Mouse (Mus musculus): ENCODE measurements around the gene Retreg3. TPM values are rescaled to one million over a fixed set of nuclear protein-coding genes. Genes with fewer than 3 reads are reported as not detected.
A peak's percentile ranks its signal among the peaks of the same experiment; 100 is the strongest.
"Not testable (repeated sequence)": the region's sequence is repeated elsewhere in the genome, so short reads cannot be mapped to it uniquely, and the experiment has no call there.

Retreg3 gene
- polyA plus RNA-seq, 1 experiment from 2014 or later = 17.0 TPM

DNA sequence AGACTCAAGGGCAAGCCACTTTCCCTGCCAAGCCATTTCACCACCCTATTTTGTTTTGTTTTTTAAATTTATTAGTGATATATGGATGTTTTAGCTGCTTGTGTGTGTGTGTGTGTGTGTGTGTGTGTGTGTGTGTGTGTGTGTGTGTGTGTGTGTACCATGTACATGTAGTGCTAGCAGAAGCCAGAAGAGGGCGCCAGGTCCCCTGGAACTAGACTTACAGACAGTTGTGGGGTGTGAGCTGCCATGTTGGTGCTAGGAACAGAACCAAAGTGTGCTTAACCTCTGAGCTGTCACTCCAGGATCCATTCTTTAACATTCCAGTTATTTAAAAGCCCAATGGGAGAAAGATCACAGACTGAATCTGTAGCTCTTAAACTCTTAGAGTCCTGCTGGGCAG is 7.4 kb upstream of the Retreg3 start:
- H3K4me3 ChIP-seq (replicated peaks) = no peak overlapping the region
- no peak for ATAC-seq

GRCm38 (mm10) chr11:101125008-101125407 is 5.3 kb upstream of the Retreg3 start:
- H3K4me1 ChIP-seq (replicated peaks); H3K27ac ChIP-seq; ATAC-seq; H3K9ac ChIP-seq; H3K4me2 ChIP-seq (replicated peaks); H3K27me3 ChIP-seq (replicated peaks); H3K9me3 ChIP-seq; H3K4me3 ChIP-seq (replicated peaks): not testable (repeated sequence)
- 95% methylated on average over 9 of the region's 9 CpGs for WGBS
- peaks cover 17% of the 10 kb centered on the region for H3K36me3 ChIP-seq

More for the DNA sequence above, 7.4 kb upstream of the Retreg3 start:
- Histone ChIP-seq H3K4me1 (replicated peaks) (peaks cover 9% of the 10 kb centered on the region; the same call in 1 of the 2 replicates), H3K4me2 (replicated peaks) (no peak overlapping the region), H3K9me3 (no peaks in the 10 kb centered on the region), H3K9ac (no peak overlapping the region), H3K27me3 (replicated peaks) (no peaks in the 10 kb centered on the region), H3K36me3 (peaks cover 17% of the 10 kb centered on the region), H3K27ac (no peak overlapping the region)
- WGBS = 91% methylated on average over 1 of the region's 1 CpGs

- not testable (repeated sequence) for H3K27me3 ChIP-seq (replicated peaks); H3K9me3 ChIP-seq; ATAC-seq; H3K4me3 ChIP-seq (replicated peaks); H3K27ac ChIP-seq; H3K4me2 ChIP-seq (replicated peaks); H3K4me1 ChIP-seq (replicated peaks); H3K9ac ChIP-seq
- 94% methylated on average over 8 of the region's 8 CpGs for WGBS
- peaks cover 17% of the 10 kb centered on the region for H3K36me3 ChIP-seq
These were observed 4.8 kb upstream of the Retreg3 start for GRCm38 (mm10) chr11:101124494-101124893.

GRCm38 (mm10) chr11:101120545-101121188 is 974 bp upstream of the Retreg3 start:
- Histone ChIP-seq H3K27me3 (replicated peaks) (no peaks in the 10 kb centered on the region), H3K4me2 (replicated peaks) (peak overlapping the region; percentile 86), H3K9me3 (no peaks in the 10 kb centered on the region), H3K4me1 (replicated peaks) (peaks cover 18% of the 10 kb centered on the region), H3K27ac (peak overlapping the region; percentile 87), H3K36me3 (0 out of 2 replicates have a peak, but pooled peaks cover 6% of the 10 kb centered on the region), H3K4me3 (replicated peaks) (peak overlapping the region; percentile 95), H3K9ac (peak overlapping the region; percentile 73)
- 20% methylated on average over 19 of the region's 19 CpGs for WGBS
- no peak for ATAC-seq

DNA sequence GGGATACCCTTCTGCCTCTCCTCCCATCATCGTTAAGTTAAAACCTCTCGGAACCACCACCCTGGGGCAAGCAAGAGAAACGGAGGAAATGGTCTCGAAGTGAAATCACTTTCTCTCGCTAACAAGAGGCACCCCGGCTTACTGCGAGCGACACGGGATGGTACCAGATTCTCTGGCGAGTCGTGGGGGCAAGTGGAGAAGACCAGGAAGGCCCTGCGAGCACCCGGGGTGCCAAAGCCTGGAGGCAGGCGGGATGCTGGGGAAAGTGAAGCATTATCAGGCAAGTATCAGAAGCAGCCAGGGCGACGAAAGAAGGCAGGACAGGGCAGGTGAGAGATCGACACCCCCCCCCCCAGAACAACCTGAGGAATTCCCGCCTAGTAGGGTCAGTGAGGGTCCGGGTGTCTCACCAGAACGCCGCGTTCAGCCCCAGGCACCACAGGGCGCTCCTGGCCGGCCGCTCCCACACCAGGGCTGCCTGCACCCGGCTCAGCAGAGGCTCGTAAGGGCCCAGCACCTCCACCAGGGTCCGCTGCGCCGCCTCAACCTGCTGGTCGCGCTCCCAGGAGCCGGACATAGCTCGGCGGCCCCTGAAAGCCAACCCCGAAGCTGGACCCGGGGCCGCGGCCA is 447 bp downstream of the Retreg3 start:
- WGBS = under 1% methylated on average over 37 of the region's 39 CpGs
- peaks cover 18% of the 10 kb centered on the region for H3K4me1 ChIP-seq (replicated peaks)
- H3K4me3 ChIP-seq (replicated peaks) = peak overlapping the region; percentile 95
- no peaks in the 10 kb centered on the region for H3K27me3 ChIP-seq (replicated peaks)
- H3K36me3 ChIP-seq = 0 out of 2 replicates have a peak, but pooled peaks cover 6% of the 10 kb centered on the region
- H3K9ac ChIP-seq = peak overlapping the region; percentile 95
- H3K9me3 ChIP-seq = no peaks in the 10 kb centered on the region
- peak; percentile 82 for ATAC-seq
- peak overlapping the region; percentile 85 for H3K27ac ChIP-seq
- peak overlapping the region; percentile 86 for H3K4me2 ChIP-seq (replicated peaks)

DNA sequence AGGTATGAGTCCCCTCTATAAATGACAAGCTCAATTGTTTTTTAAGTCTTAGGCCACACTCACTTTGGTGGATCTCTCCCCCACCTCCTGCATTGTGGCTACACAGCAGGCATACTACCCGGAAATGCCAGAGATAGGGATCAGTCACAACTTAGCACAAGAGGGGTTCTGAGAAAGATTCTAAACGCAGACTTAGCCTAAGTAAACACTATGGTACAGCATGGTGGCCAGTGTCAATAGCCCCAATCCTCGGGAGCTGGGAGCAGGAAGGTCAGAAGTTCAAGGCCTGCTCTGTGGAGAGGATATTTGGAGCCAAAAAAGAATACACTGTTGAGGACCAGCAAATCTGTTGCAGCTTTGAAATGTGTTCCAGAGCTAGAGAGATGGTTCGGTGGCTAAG is 1.6 kb downstream of the Retreg3 start:
- Histone ChIP-seq H3K4me2 (replicated peaks) (peak overlapping the region; percentile 86), H3K9ac (0 out of 2 replicates have a peak overlapping the region, but pooled peaks have one; percentile 95), H3K27me3 (replicated peaks) (no peaks in the 10 kb centered on the region), H3K27ac (no peak overlapping the region), H3K9me3 (no peaks in the 10 kb centered on the region), H3K4me3 (replicated peaks) (peak overlapping the region; percentile 95), H3K4me1 (replicated peaks) (peaks cover 18% of the 10 kb centered on the region), H3K36me3 (0 out of 2 replicates have a peak, but pooled peaks cover 6% of the 10 kb centered on the region)
- no peak for ATAC-seq
- 17% methylated on average over 4 of the region's 4 CpGs for WGBS

- no peak overlapping the region for H3K4me2 ChIP-seq (replicated peaks)
- no peaks in the 10 kb centered on the region for H3K36me3 ChIP-seq
- H3K4me1 ChIP-seq (replicated peaks) = peaks cover 16% of the 10 kb centered on the region
- no peak overlapping the region for H3K9ac ChIP-seq
- WGBS = 48% methylated on average over 2 of the region's 2 CpGs
- no peaks in the 10 kb centered on the region for H3K27me3 ChIP-seq (replicated peaks)
- no peak for ATAC-seq
- H3K9me3 ChIP-seq = no peaks in the 10 kb centered on the region
- H3K4me3 ChIP-seq (replicated peaks) = no peak overlapping the region
- no peak overlapping the region for H3K27ac ChIP-seq
These were observed 4.1 kb downstream of the Retreg3 start for GRCm38 (mm10) chr11:101115564-101115963.

DNA sequence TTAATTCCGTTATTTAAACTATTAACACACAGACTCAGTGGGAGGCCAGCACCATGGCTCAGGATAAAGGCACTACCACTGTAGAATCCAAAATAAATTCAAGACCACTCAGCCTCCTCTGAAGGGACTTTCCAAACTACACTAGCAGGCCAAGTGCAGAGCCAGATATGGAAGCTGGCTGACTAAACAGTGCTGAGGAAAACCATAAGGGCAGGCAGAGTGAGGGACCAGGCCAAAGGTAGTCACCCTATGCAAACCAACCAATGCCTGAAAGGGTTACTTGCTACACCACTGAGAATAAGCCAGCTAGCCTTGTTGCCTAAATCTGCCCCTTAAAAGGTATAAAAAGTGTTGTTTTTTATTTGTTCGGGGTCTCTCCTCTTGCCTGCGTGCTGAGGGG is 7.5 kb downstream of the Retreg3 start:
- 88% methylated on average over 3 of the region's 3 CpGs for WGBS
- no peak for ATAC-seq
- Histone ChIP-seq H3K4me2 (replicated peaks) (no peak overlapping the region), H3K27ac (no peak overlapping the region), H3K4me1 (replicated peaks) (peaks cover 5% of the 10 kb centered on the region; the same call in 1 of the 2 replicates), H3K4me3 (replicated peaks) (no peak overlapping the region), H3K9me3 (no peaks in the 10 kb centered on the region), H3K36me3 (no peaks in the 10 kb centered on the region; the same call in 1 of the 2 replicates), H3K9ac (no peak overlapping the region), H3K27me3 (replicated peaks) (no peaks in the 10 kb centered on the region)

GRCm38 (mm10) chr11:101111178-101111577 is 8.5 kb downstream of the Retreg3 start:
- H3K4me2 ChIP-seq (replicated peaks) = no peak overlapping the region
- ATAC-seq = no peak
- H3K9me3 ChIP-seq = no peaks in the 10 kb centered on the region
- H3K4me1 ChIP-seq (replicated peaks) = peaks cover 5% of the 10 kb centered on the region; the same call in 1 of the 2 replicates
- H3K9ac ChIP-seq = no peak overlapping the region
- no peak overlapping the region for H3K4me3 ChIP-seq (replicated peaks)
- H3K36me3 ChIP-seq = no peaks in the 10 kb centered on the region; the same call in 1 of the 2 replicates
- WGBS = 92% methylated on average over 4 of the region's 4 CpGs
- H3K27me3 ChIP-seq (replicated peaks) = no peaks in the 10 kb centered on the region
- H3K27ac ChIP-seq = no peak overlapping the region

DNA sequence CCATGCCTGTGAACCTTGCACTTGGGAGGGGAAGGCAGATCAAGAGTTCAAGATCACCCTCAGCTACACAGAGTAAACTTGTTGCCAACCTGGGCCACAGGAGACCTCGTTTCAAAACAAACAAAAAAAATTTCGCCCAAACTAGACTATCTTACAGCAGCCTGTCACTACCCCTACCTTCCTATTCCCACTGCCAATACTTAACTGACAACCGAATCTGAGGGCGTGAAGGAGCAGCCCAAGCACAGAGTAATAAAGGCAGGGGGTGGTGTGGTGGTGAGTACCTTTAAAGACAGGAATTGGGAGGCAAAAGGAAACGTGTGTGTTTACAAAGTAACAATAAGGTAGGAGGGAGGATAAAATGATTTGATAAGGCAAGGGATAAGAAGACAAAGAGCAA is 9.0 kb downstream of the Retreg3 start:
- WGBS = 48% methylated on average over 5 of the region's 5 CpGs
- no peak overlapping the region for H3K27ac ChIP-seq
- no peak overlapping the region for H3K4me2 ChIP-seq (replicated peaks)
- ATAC-seq = 0 out of 2 replicates have a peak, but pooled peaks have one; percentile 36
- peaks cover 2% of the 10 kb centered on the region; the same call in 1 of the 2 replicates for H3K4me1 ChIP-seq (replicated peaks)
- no peaks in the 10 kb centered on the region; the same call in 1 of the 2 replicates for H3K36me3 ChIP-seq
- no peak overlapping the region for H3K9ac ChIP-seq
- H3K9me3 ChIP-seq = no peaks in the 10 kb centered on the region
- H3K27me3 ChIP-seq (replicated peaks) = no peaks in the 10 kb centered on the region
- no peak overlapping the region for H3K4me3 ChIP-seq (replicated peaks)

DNA sequence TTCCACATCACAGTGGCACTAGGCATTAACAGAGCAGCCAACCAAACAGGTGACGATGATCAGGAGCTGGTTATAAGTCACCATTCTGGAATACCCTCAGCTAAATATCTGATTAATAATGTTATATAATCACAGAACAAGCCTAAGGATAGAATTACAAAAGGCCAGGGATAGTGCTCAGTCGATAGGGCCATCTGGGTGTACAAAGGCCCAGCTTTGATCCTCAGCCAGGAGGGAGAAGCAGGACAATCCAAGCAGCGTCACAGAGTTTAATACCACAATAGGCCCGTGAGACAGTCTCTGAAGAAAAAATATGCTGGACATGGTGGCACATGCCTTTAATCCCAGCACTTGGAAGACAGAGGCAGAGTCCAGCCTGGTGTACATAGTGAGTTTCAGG is 10.3 kb downstream of the Retreg3 start:
- no peaks in the 10 kb centered on the region for H3K9me3 ChIP-seq

DNA sequence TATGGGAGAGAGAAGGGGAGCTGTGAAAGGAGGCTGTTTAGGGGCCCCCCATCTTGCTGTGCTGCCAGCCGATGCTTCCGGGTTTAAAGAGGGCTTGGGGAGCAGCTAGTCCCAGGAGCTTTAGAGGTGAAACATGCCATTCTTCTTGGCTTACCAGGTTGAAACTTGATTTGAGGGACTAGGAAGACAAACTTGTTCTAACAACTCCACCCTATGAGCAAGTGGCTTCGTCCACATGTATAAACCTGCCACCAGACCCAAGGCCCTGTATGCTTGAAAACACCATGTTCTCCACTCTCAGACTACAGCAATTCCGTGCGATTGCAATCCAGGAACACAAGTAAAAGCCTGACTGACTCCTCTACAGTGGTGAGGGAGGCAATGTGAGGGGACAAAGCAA is 16.7 kb downstream of the Retreg3 start:
- WGBS = 94% methylated on average over 5 of the region's 5 CpGs
- H3K9me3 ChIP-seq = no peaks in the 10 kb centered on the region
- H3K27me3 ChIP-seq (replicated peaks) = no peaks in the 10 kb centered on the region
- H3K4me1 ChIP-seq (replicated peaks) = no peaks in the 10 kb centered on the region
- no peak overlapping the region for H3K27ac ChIP-seq
- H3K4me3 ChIP-seq (replicated peaks) = no peak overlapping the region
- ATAC-seq = no peak
- H3K9ac ChIP-seq = no peak overlapping the region
- no peak overlapping the region for H3K4me2 ChIP-seq (replicated peaks)
- peaks cover 20% of the 10 kb centered on the region for H3K36me3 ChIP-seq

More for the DNA sequence above, 10.3 kb downstream of the Retreg3 start:
- WGBS = 83% methylated on average over 4 of the region's 4 CpGs
- H3K4me1 ChIP-seq (replicated peaks) = peaks cover 2% of the 10 kb centered on the region; the same call in 1 of the 2 replicates
- ATAC-seq = no peak
- no peaks in the 10 kb centered on the region; the same call in 1 of the 2 replicates for H3K36me3 ChIP-seq
- no peak overlapping the region for H3K9ac ChIP-seq
- H3K4me3 ChIP-seq (replicated peaks) = no peak overlapping the region
- no peak overlapping the region for H3K4me2 ChIP-seq (replicated peaks)
- no peak overlapping the region for H3K27ac ChIP-seq
- no peaks in the 10 kb centered on the region for H3K27me3 ChIP-seq (replicated peaks)
